11 mouse cellular contexts compared by ENCODE assay signal in genomic region chr14:122489041-122489440, GRCm38 (mm10). TPM values are rescaled to one million over a fixed set of nuclear protein-coding genes. Genes with fewer than 3 reads are reported as not detected.
DNase-seq lines count a peak whose midpoint lies in the region; ATAC-seq and TF ChIP-seq lines count a peak whose summit lies in the region.
"Had no signal": no experiment of that assay in that cellular context is flagged by ENCODE, and none has a peak within 500 bp of the region (broad histone marks: within the 10 kb centered on the region; RNA-seq: fewer than 3 reads in every experiment).

No protein-coding gene starts in this region.

- 2% methylated on average over 5 of the region's 5 CpGs for WGBS in kidney, postnatal 0 days
- WGBS in embryonic facial prominence, embryonic 11.5 days = under 1% methylated on average over 5 of the region's 5 CpGs
- 2% methylated on average over 5 of the region's 5 CpGs for WGBS in hindbrain, postnatal 0 days
- 2% methylated on average over 5 of the region's 5 CpGs for WGBS in neural tube, embryonic 15.5 days

- peaks cover 4% of the 10 kb centered on the region; the same call in 1 of the 2 replicates for H3K4me1 ChIP-seq in kidney, postnatal 0 days (replicated peaks; ENCODE audit: insufficient read depth, low read length)
- H3K4me1 ChIP-seq in embryonic facial prominence, embryonic 11.5 days (ENCODE audit: control insufficient read depth, insufficient read depth, low read length) = peaks cover 4% of the 10 kb centered on the region
- no peaks in the 10 kb centered on the region for H3K4me1 ChIP-seq in hindbrain, postnatal 0 days (ENCODE audit: insufficient read depth, low read length)
- H3K4me1 ChIP-seq in neural tube, embryonic 15.5 days = peaks cover 7% of the 10 kb centered on the region; the same call in 1 of the 2 replicates

- H3K27ac ChIP-seq in kidney, postnatal 0 days = no peak overlapping the region
- H3K27ac ChIP-seq in embryonic facial prominence, embryonic 11.5 days (replicated peaks; ENCODE audit: low read depth, low read length) = no peak overlapping the region
- peak overlapping the region; percentile 91 for H3K27ac ChIP-seq in hindbrain, postnatal 0 days
- H3K27ac ChIP-seq in neural tube, embryonic 15.5 days (replicated peaks) = no peak overlapping the region
- H3K27ac ChIP-seq: lung, embryonic 15.5 days had no signal

- no peak for ATAC-seq in kidney, postnatal 0 days (replicated peaks; ENCODE audit: low FRiP score, low read depth)
- no peak for ATAC-seq in embryonic facial prominence, embryonic 11.5 days (replicated peaks; ENCODE audit: insufficient number of reproducible peaks, low FRiP score, low TSS enrichment, low read depth)
- ATAC-seq in hindbrain, postnatal 0 days = no peak
- ATAC-seq in neural tube, embryonic 15.5 days (ENCODE audit: low FRiP score) = no peak

- no peak overlapping the region for H3K4me3 ChIP-seq in kidney, postnatal 0 days (replicated peaks; ENCODE audit: low read depth, low read length)
- H3K4me3 ChIP-seq in embryonic facial prominence, embryonic 11.5 days (ENCODE audit: low read depth, low read length) = no peak overlapping the region
- H3K4me3 ChIP-seq in hindbrain, postnatal 0 days (ENCODE audit: low read length) = peak overlapping the region; percentile 37; the same call in 1 of the 2 replicates
- H3K4me3 ChIP-seq in neural tube, embryonic 15.5 days (replicated peaks) = no peak overlapping the region
- H3K4me3 ChIP-seq: lung, embryonic 15.5 days had no signal

- peaks cover 61% of the 10 kb centered on the region for H3K27me3 ChIP-seq in kidney, postnatal 0 days (ENCODE audit: insufficient read depth, low read length)
- H3K27me3 ChIP-seq in embryonic facial prominence, embryonic 11.5 days (ENCODE audit: control insufficient read depth, insufficient read depth, low read length) = peaks cover 28% of the 10 kb centered on the region
- peaks cover 13% of the 10 kb centered on the region; the same call in 1 of the 2 replicates for H3K27me3 ChIP-seq in hindbrain, postnatal 0 days (ENCODE audit: insufficient read depth, low read length)
- peaks cover 61% of the 10 kb centered on the region for H3K27me3 ChIP-seq in neural tube, embryonic 15.5 days (replicated peaks)

- H3K36me3 ChIP-seq in kidney, postnatal 0 days (ENCODE audit: insufficient read depth, low read length) = no peaks in the 10 kb centered on the region
- H3K36me3 ChIP-seq in embryonic facial prominence, embryonic 11.5 days (replicated peaks; ENCODE audit: control insufficient read depth, insufficient read depth, low read depth, low read length) = no peaks in the 10 kb centered on the region
- no peaks in the 10 kb centered on the region for H3K36me3 ChIP-seq in hindbrain, postnatal 0 days (ENCODE audit: insufficient read depth, low read length)
- no peaks in the 10 kb centered on the region for H3K36me3 ChIP-seq in neural tube, embryonic 15.5 days
- H3K36me3 ChIP-seq: lung, embryonic 15.5 days had no signal

- no peak overlapping the region for H3K4me2 ChIP-seq in kidney, postnatal 0 days (ENCODE audit: low read length)
- no peak overlapping the region for H3K4me2 ChIP-seq in embryonic facial prominence, embryonic 11.5 days (ENCODE audit: low read depth, low read length)
- peak overlapping the region; percentile 61 for H3K4me2 ChIP-seq in hindbrain, postnatal 0 days (ENCODE audit: low read depth, low read length)
- peak overlapping the region; percentile 20; the same call in 1 of the 2 replicates for H3K4me2 ChIP-seq in neural tube, embryonic 15.5 days
- H3K4me2 ChIP-seq: lung, embryonic 15.5 days had no signal

- no peaks in the 10 kb centered on the region for H3K9me3 ChIP-seq in kidney, postnatal 0 days (replicated peaks; ENCODE audit: low read length)
- no peaks in the 10 kb centered on the region for H3K9me3 ChIP-seq in embryonic facial prominence, embryonic 11.5 days (replicated peaks; ENCODE audit: control insufficient read depth, low read length)
- no peaks in the 10 kb centered on the region for H3K9me3 ChIP-seq in hindbrain, postnatal 0 days (ENCODE audit: low read length)
- no peaks in the 10 kb centered on the region for H3K9me3 ChIP-seq in neural tube, embryonic 15.5 days (replicated peaks)
- H3K9me3 ChIP-seq: lung, embryonic 15.5 days had no signal

- H3K9ac ChIP-seq in kidney, postnatal 0 days (ENCODE audit: low read depth, low read length) = no peak overlapping the region
- no peak overlapping the region for H3K9ac ChIP-seq in embryonic facial prominence, embryonic 11.5 days (replicated peaks; ENCODE audit: low read length)
- H3K9ac ChIP-seq in hindbrain, postnatal 0 days (replicated peaks; ENCODE audit: low read length) = peak overlapping the region; percentile 58
- H3K9ac ChIP-seq in neural tube, embryonic 15.5 days (replicated peaks) = no peak overlapping the region
- H3K9ac ChIP-seq: lung, embryonic 15.5 days had no signal

- TF ChIP-seq CTCF in kidney, postnatal 0 days (IDR thresholded peaks at IDR 0.05; ENCODE audit: low read depth) = no peak
- TF ChIP-seq CTCF in hindbrain, postnatal 0 days (IDR thresholded peaks at IDR 0.05; ENCODE audit: low read depth) = no peak

- DNase-seq in kidney, postnatal 0 days (ENCODE audit: low spot score) = peak; percentile 16
- DNase-seq in kidney, postnatal 14 days = no peak
- DNase-seq in embryonic facial prominence, embryonic 11.5 days (ENCODE audit: low spot score) = peak; percentile 39
- DNase-seq in hindbrain, postnatal 0 days (ENCODE audit: low spot score) = peak; percentile 58
- no peak for DNase-seq in layer of hippocampus, adult 11-12 months (ENCODE audit: low spot score)
- DNase-seq in spleen, adult 12 weeks (ENCODE audit: low spot score) = no peak
- DNase-seq in spleen, adult 18-20 months = no peak
- DNase-seq: adrenal gland, postnatal 14 days had no signal

RNA-seq across cellular contexts. Expression of gene Gm10837, which starts 1.3 kb away (rescaled TPM):
- not detected in 2 replicates for polyA plus RNA-seq in kidney, postnatal 0 days (2015; fragmentation: Nextera tagmentation; extraction: Ambion mirVana)
- polyA plus RNA-seq in embryonic facial prominence, embryonic 11.5 days (2014; fragmentation: Nextera tagmentation; extraction: Ambion mirVana) = not detected in 2 replicates
- 0.93 and 4.7 TPM in 2 replicates for total RNA-seq in hindbrain, postnatal 0 days (2014; rRNA removed)
- polyA plus RNA-seq in hindbrain, postnatal 0 days (2015; fragmentation: Nextera tagmentation; extraction: Ambion mirVana) = 1.2 and 1.4 TPM in 2 replicates
- polyA plus RNA-seq in neural tube, embryonic 15.5 days (2015; fragmentation: Nextera tagmentation; extraction: Ambion mirVana) = 0.23 and 0.27 TPM in 2 replicates
- total RNA-seq: adrenal gland, postnatal 14 days had no signal
- polyA plus RNA-seq: heart, embryonic 16.5 days; lung, embryonic 15.5 days had no signal

RNA-seq across cellular contexts. Expression of gene Zic2, which starts 13.8 kb away (rescaled TPM):
- not detected in 2 replicates for polyA plus RNA-seq in kidney, postnatal 0 days (2015; fragmentation: Nextera tagmentation; extraction: Ambion mirVana)
- polyA plus RNA-seq in embryonic facial prominence, embryonic 11.5 days (2014; fragmentation: Nextera tagmentation; extraction: Ambion mirVana) = 2.1 and 2.3 TPM in 2 replicates
- 234 TPM in 2 replicates for total RNA-seq in hindbrain, postnatal 0 days (2014; rRNA removed)
- polyA plus RNA-seq in hindbrain, postnatal 0 days (2015; fragmentation: Nextera tagmentation; extraction: Ambion mirVana) = 35.9 and 40.2 TPM in 2 replicates
- 5.1 and 6.8 TPM in 2 replicates for polyA plus RNA-seq in neural tube, embryonic 15.5 days (2015; fragmentation: Nextera tagmentation; extraction: Ambion mirVana)
- total RNA-seq: adrenal gland, postnatal 14 days had no signal
- polyA plus RNA-seq: heart, embryonic 16.5 days; lung, embryonic 15.5 days had no signal

RNA-seq across cellular contexts. Expression of gene Zic5, which starts 23.6 kb away (rescaled TPM):
- polyA plus RNA-seq in kidney, postnatal 0 days (2015; fragmentation: Nextera tagmentation; extraction: Ambion mirVana) = 0.06 and 0.11 TPM in 2 replicates
- polyA plus RNA-seq in embryonic facial prominence, embryonic 11.5 days (2014; fragmentation: Nextera tagmentation; extraction: Ambion mirVana) = 4.1 and 5.0 TPM in 2 replicates
- total RNA-seq in hindbrain, postnatal 0 days (2014; rRNA removed) = 46.2 and 51.3 TPM in 2 replicates
- polyA plus RNA-seq in hindbrain, postnatal 0 days (2015; fragmentation: Nextera tagmentation; extraction: Ambion mirVana) = 31.0 and 31.1 TPM in 2 replicates
- polyA plus RNA-seq in neural tube, embryonic 15.5 days (2015; fragmentation: Nextera tagmentation; extraction: Ambion mirVana) = 3.9 and 6.2 TPM in 2 replicates
- total RNA-seq: adrenal gland, postnatal 14 days had no signal
- polyA plus RNA-seq: heart, embryonic 16.5 days; lung, embryonic 15.5 days had no signal

RNA-seq across cellular contexts. Expression of gene Gm5089, which starts 38.1 kb away (rescaled TPM):
- polyA plus RNA-seq in kidney, postnatal 0 days (2015; fragmentation: Nextera tagmentation; extraction: Ambion mirVana) = not detected in 2 replicates
- not detected in 2 replicates for polyA plus RNA-seq in embryonic facial prominence, embryonic 11.5 days (2014; fragmentation: Nextera tagmentation; extraction: Ambion mirVana)
- total RNA-seq in hindbrain, postnatal 0 days (2014; rRNA removed) = 1.2 and 3.0 TPM in 2 replicates
- 0.56 and 0.82 TPM in 2 replicates for polyA plus RNA-seq in hindbrain, postnatal 0 days (2015; fragmentation: Nextera tagmentation; extraction: Ambion mirVana)
- 0.14 and 0.60 TPM in 2 replicates for polyA plus RNA-seq in neural tube, embryonic 15.5 days (2015; fragmentation: Nextera tagmentation; extraction: Ambion mirVana)
- total RNA-seq: adrenal gland, postnatal 14 days had no signal
- polyA plus RNA-seq: heart, embryonic 16.5 days; lung, embryonic 15.5 days had no signal

RNA-seq across cellular contexts. Expression of gene Pcca, which starts 45.1 kb away (rescaled TPM):
- polyA plus RNA-seq in kidney, postnatal 0 days (2015; fragmentation: Nextera tagmentation; extraction: Ambion mirVana) = 36.0 and 42.1 TPM in 2 replicates
- 35.3 and 37.4 TPM in 2 replicates for polyA plus RNA-seq in embryonic facial prominence, embryonic 11.5 days (2014; fragmentation: Nextera tagmentation; extraction: Ambion mirVana)
- total RNA-seq in hindbrain, postnatal 0 days (2014; rRNA removed) = 6.7 and 13.4 TPM in 2 replicates
- 39.1 and 42.8 TPM in 2 replicates for polyA plus RNA-seq in hindbrain, postnatal 0 days (2015; fragmentation: Nextera tagmentation; extraction: Ambion mirVana)
- 27.5 and 28.1 TPM in 2 replicates for polyA plus RNA-seq in neural tube, embryonic 15.5 days (2015; fragmentation: Nextera tagmentation; extraction: Ambion mirVana)

Comparison
In these comparisons a context has a peak if more than half of its experiments do, and no peak if none do; other contexts are left out.
1. DNase-seq: peak in kidney, postnatal 0 days (single experiment), embryonic facial prominence, embryonic 11.5 days (single experiment) and hindbrain, postnatal 0 days (single experiment); none in kidney, postnatal 14 days (single experiment), layer of hippocampus, adult 11-12 months (single experiment), spleen, adult 12 weeks (single experiment) and spleen, adult 18-20 months (0 of 2).
2. H3K4me2 ChIP-seq: peak in hindbrain, postnatal 0 days (single experiment) and neural tube, embryonic 15.5 days (single experiment); none in kidney, postnatal 0 days (single experiment) and embryonic facial prominence, embryonic 11.5 days (single experiment).